Mouse (Mus musculus): ENCODE results near the gene Disp1.

Gene Disp1

DNA sequence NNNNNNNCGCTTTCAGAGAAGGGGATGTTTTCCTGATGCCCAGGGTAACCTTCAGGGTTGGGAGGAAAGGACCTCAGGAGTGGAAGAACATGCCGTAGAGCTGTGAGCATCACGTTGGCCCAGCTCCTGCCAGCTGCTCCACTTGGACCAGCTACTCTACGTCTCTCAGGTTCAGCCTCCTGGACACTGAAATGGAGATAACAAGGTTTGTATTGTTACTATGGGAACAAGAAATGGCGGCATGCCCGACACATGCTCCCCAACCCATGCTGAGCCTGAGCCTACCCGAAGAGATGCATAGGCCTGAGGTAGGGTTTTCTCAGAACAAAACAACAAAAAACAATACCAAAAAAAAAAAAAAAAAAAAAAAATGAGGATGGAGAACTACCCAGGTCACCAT, 179.6 kb downstream of the Disp1 start:
- DNase-seq (ENCODE audit: low spot score in 2 of 2), result no peak

DNA sequence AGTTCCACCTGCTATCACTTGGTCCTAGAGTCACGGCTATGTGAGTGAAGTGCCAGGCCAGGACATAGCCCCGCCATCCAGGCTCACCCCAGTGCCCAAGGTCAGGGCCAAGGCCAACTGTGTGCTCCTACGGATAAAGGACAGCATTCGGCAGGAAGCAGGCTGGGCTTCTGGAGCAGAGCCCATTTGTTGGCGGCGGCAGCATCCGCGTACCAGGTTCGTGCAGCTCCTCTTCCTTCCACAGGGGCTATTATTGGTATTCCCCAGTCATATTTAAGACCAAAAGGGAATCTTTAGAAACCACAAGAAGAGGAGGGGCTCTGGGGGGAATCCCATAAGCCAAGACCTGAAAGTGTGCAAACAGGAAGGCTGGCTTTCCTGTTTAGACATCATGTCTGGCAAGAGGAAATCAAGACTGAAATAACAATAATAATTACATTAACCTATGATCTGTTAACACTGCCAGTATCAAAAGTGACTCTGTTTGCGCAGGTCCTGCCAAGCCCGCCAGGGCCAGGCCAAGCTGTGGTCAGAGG, 180.4 kb downstream of the Disp1 start:
- DNase-seq (ENCODE audit: low spot score in 2 of 2), result no peak

DNA sequence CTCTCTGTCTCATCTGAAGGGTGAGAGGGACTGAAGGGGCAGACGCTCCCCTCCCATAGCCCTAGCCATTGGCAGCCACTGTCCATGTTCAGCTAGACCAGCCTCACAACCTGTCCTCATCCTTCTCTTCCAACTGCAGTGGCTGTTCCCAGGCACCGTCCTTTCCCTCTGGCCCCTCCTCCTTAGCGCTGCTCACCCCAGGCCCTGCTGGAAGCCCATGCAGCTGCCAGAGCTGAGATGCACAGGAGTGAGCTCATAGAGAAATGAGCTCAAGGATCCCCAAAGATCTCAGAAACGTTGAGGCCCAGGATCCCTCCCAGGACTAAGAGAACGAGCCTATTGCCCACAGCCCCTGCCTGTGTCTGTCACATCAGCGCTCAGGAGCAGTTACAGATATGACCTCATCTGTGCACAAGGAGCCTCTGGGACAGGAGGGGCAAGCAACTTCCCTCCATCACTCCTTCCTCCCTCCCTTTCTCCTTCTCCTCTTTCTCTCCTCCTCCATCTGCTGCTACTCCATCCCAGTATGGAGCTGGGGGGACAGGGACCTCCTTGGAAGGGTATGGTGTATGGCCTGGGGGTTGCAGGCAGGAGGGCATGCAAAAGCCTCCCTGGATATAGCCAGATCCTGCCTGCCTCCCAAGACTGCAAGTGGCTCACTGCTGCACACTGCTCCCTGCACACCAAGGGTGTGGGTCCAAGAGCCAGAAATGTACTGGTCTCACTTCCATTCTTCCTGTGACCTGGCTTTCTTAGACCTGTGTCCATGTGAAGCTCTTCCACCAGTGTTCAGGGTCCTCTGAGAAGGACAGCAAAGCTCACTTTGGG, 181.2 kb downstream of the Disp1 start:
- no peak for DNase-seq (ENCODE audit: low spot score in 2 of 2)

DNA sequence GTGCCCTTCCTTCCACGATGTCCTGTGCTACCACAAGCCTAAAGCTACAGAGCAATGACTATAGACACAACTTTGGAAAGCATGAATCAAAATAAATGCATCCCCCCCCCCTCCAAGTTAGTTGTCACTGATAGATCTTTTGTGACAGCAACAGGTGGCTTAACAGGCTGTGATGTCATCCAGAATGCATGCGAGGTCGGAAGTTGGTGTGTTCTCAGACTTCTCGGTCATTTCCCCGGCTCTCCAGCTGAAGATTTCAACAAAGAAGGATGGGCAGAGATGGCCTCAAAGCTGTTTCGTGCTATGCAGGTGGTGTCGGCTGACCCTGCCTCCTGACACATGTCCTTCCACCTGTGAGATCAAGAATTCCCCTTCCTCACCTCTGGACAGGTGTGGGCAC, 181.9 kb downstream of the Disp1 start:
- no peak for DNase-seq (ENCODE audit: low spot score in 2 of 2)

Data from spleen, postnatal 10 days (tissue).